Mouse (Mus musculus): ENCODE measurements around the gene Fam135a. TPM values are rescaled to one million over a fixed set of nuclear protein-coding genes. Genes with fewer than 3 reads are reported as not detected.
"Not testable (repeated sequence)": the region's sequence is repeated elsewhere in the genome, so short reads cannot be mapped to it uniquely, and the experiment has no call there.

Fam135a gene
- polyA plus RNA-seq, 1 experiment from 2014 or later: 26.0 TPM

DNA sequence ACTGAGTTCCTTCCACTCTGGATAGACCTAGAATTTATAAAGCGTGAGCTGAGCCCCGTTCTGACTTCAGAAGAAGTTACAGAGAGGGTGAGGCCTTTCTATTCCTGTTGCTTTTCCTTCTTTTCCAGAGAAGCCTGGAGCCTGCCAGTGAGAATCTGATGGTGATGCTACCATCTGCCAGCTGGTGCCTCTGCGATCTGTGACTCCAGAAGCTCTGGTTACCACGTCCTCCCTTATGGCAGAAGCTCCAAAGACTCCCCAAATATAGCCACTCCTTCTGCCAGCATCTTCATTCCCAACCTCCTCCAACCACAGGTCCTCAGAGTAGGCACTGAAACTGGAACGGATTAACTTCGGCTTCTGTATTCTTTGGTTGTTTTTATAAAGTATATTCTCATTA lies 121.9 kb downstream of the Fam135a start:
- no peak overlapping the region for H3K9ac ChIP-seq (replicated peaks; ENCODE audit: low read length)
- H3K4me1 ChIP-seq (ENCODE audit: insufficient read depth, low read length): no peaks in the 10 kb centered on the region
- H3K9me3 ChIP-seq (ENCODE audit: low read length): no peaks in the 10 kb centered on the region
- H3K27me3 ChIP-seq (ENCODE audit: insufficient read depth, low read length): no peaks in the 10 kb centered on the region
- no peak for ATAC-seq (ENCODE audit: low FRiP score, low TSS enrichment)
- no peaks in the 10 kb centered on the region for H3K36me3 ChIP-seq (ENCODE audit: insufficient read depth, low read length)
- H3K27ac ChIP-seq (ENCODE audit: low read length): no peak overlapping the region
- no peak overlapping the region for H3K4me3 ChIP-seq (ENCODE audit: low read length)
- no peak overlapping the region for H3K4me2 ChIP-seq (replicated peaks; ENCODE audit: low read depth, low read length)
- 87% methylated on average over 6 of the region's 6 CpGs for WGBS

DNA sequence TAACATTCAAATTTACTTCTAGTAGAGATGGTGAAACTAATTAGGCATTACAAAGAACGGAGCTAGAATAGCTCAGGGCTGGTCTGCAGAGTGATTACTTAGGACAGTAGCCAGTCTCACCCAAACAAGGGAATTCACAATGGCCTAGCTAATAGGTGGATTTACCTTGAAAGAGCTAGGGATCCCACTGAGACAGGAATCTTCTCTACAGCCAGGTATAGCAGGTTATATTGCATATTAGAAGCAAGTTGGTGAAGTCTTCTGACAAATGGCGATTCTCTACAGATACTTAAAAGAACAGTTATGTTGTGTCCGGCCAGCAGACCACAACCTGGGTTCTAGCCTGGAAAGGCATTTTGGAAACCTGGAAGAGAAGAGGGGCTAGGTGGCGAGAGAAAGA lies 129.0 kb downstream of the Fam135a start:
- H3K27ac ChIP-seq (ENCODE audit: low read length); H3K36me3 ChIP-seq (ENCODE audit: insufficient read depth, low read length); H3K9me3 ChIP-seq (ENCODE audit: low read length); H3K4me2 ChIP-seq (replicated peaks; ENCODE audit: low read depth, low read length); ATAC-seq (ENCODE audit: low FRiP score, low TSS enrichment); H3K4me1 ChIP-seq (ENCODE audit: insufficient read depth, low read length); H3K4me3 ChIP-seq (ENCODE audit: low read length); H3K9ac ChIP-seq (replicated peaks; ENCODE audit: low read length); H3K27me3 ChIP-seq (ENCODE audit: insufficient read depth, low read length): not testable (repeated sequence)
- 87% methylated on average over 3 of the region's 4 CpGs for WGBS

DNA sequence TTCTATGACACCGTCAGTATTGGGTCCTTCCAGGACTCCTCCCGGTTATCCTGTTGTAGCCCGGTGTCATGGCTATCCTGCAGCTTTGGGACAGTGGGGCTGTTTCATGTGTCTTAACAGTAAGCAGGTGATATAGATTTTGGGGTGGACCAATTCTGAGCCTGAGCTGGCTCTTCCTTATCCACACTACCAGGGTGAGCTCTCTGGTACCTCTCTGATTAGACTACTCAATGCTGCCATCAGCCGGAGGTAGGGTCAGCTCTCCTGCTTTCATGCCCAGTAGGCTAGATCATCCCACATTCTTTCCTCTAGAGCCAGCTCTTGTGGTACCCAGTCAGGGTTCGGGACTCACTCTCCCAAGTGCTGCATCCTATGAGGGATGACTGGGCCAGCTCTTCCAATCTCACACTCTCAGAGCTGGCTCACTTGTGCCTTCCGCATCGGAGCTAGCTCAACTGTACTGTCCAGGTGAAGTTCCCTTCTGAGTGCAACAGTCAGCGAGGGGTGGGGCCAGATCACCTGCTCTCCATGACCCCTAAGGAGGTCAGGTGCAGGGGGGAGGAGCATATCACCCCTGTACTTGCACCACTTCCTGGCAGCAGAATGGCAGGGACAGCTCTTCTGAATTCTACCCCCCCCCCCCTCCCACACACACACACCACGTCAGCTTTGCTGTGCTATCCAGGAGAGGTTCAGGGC lies 132.0 kb downstream of the Fam135a start:
- Histone ChIP-seq H3K9ac (replicated peaks; ENCODE audit: low read length) (no peak overlapping the region), H3K27me3 (ENCODE audit: insufficient read depth, low read length) (no peaks in the 10 kb centered on the region), H3K4me2 (replicated peaks; ENCODE audit: low read depth, low read length) (no peak overlapping the region), H3K27ac (ENCODE audit: low read length) (no peak overlapping the region), H3K9me3 (ENCODE audit: low read length) (0 out of 2 replicates have a peak, but pooled peaks cover 5% of the 10 kb centered on the region), H3K36me3 (ENCODE audit: insufficient read depth, low read length) (no peaks in the 10 kb centered on the region), H3K4me3 (ENCODE audit: low read length) (no peak overlapping the region), H3K4me1 (ENCODE audit: insufficient read depth, low read length) (no peaks in the 10 kb centered on the region)
- 90% methylated on average over 9 of the region's 9 CpGs for WGBS
- no peak for ATAC-seq (ENCODE audit: low FRiP score, low TSS enrichment)

DNA sequence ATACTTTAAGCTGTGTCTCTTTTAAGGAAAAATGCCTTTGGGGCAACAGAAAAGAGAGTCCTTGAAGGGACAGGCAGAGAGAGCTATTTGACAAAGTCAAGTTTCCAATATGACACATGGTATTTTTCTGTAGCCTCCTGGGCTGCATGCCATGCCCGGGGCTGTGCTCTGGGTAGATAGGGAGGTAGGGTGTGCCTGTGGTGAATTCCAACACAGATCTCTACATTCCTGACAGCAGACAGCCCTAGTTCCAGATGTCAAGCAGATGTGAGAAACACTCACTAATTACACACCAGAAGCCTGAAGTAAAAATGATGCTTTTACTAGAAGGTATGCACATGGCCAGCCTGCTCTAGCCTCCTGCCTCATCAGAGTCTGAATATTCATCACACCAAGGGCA lies 133.9 kb downstream of the Fam135a start:
- no peaks in the 10 kb centered on the region for H3K27me3 ChIP-seq (ENCODE audit: insufficient read depth, low read length)
- no peak overlapping the region for H3K27ac ChIP-seq (ENCODE audit: low read length)
- H3K9me3 ChIP-seq (ENCODE audit: low read length): 0 out of 2 replicates have a peak, but pooled peaks cover 5% of the 10 kb centered on the region
- H3K4me1 ChIP-seq (ENCODE audit: insufficient read depth, low read length): no peaks in the 10 kb centered on the region
- no peak for ATAC-seq (ENCODE audit: low FRiP score, low TSS enrichment)
- 96% methylated on average over 1 of the region's 1 CpGs for WGBS
- H3K4me3 ChIP-seq (ENCODE audit: low read length): no peak overlapping the region
- H3K4me2 ChIP-seq (replicated peaks; ENCODE audit: low read depth, low read length): no peak overlapping the region
- H3K9ac ChIP-seq (replicated peaks; ENCODE audit: low read length): no peak overlapping the region
- no peaks in the 10 kb centered on the region for H3K36me3 ChIP-seq (ENCODE audit: insufficient read depth, low read length)

Other genes starting within 250 kb of the Fam135a start
- 22.2 and 28.0 TPM in 2 replicates for gene Smap1, start 178.0 kb downstream of the Fam135a start, polyA plus RNA-seq (2015; fragmentation: Nextera tagmentation; extraction: Ambion mirVana)
- gene Sdhaf4, start 94.7 kb downstream of the Fam135a start, polyA plus RNA-seq (2015; fragmentation: Nextera tagmentation; extraction: Ambion mirVana): 56.4 and 59.9 TPM in 2 replicates
- gene Col9a1, start 77.3 kb upstream of the Fam135a start, polyA plus RNA-seq (2015; fragmentation: Nextera tagmentation; extraction: Ambion mirVana): 8.5 and 8.6 TPM in 2 replicates

Data from kidney, embryonic 16.5 days (tissue).